Mouse (Mus musculus) ES-E14 (cell line): ENCODE results near the gene Fbxo42. TPM values are rescaled to one million over a fixed set of nuclear protein-coding genes. Genes with fewer than 3 reads are reported as not detected.

Experiments used
- DNase-seq: peaks from one replicate; pipeline ENCODE4 v3.0.0-alpha.2; 2013; ENCODE audit warnings: low read depth, low spot score
- H3K27ac ChIP-seq: 2 replicates; pipeline ENCODE4 v1.5.1; 2012; ENCODE audit warnings: low read depth, mild to moderate bottlenecking, low read length, moderate library complexity, mixed read lengths; ENCODE audit not compliant: poor library complexity, insufficient read depth, severe bottlenecking
- H3K36me3 ChIP-seq: 2 replicates; pipeline ENCODE4 v1.6.1; 2012; ENCODE audit warnings: mild to moderate bottlenecking, low read length, moderate library complexity, mixed read lengths; ENCODE audit not compliant: control insufficient read depth, poor library complexity, insufficient read depth, severe bottlenecking
- H3K4me1 ChIP-seq, 2 experiments: fragments of 150-350 bp in 1 of 2; sonication (generic) in 1 of 2; 2 replicates each; pipeline ENCODE4 v1.6.1; 2012; ENCODE audit warnings: low read length in 2 of 2, mild to moderate bottlenecking in 1 of 2, mixed read lengths in 1 of 2; ENCODE audit not compliant: control insufficient read depth in 2 of 2, insufficient read depth in 2 of 2, poor library complexity in 1 of 2
- H3K4me3 ChIP-seq, 2 experiments: fragments of 150-350 bp in 1 of 2; sonication (generic) in 1 of 2; 2 replicates each; pipeline ENCODE4 v1.5.1; 2012; ENCODE audit warnings: low read length in 2 of 2, low read depth in 1 of 2, mild to moderate bottlenecking in 1 of 2, mixed read lengths in 1 of 2; ENCODE audit not compliant: insufficient read depth in 1 of 2, poor library complexity in 1 of 2, severe bottlenecking in 1 of 2
- H3K9ac ChIP-seq: 2 replicates; pipeline ENCODE4 v1.6.1; 2012; ENCODE audit warnings: low read depth, mild to moderate bottlenecking, low read length, mixed read lengths; ENCODE audit not compliant: poor library complexity, insufficient read depth, severe bottlenecking
- H3K9me3 ChIP-seq: fragments of 150-350 bp; sonication (generic); 2 replicates; pipeline ENCODE4 v1.6.1; 2012; ENCODE audit warnings: low read depth, mild to moderate bottlenecking, low read length; ENCODE audit not compliant: control insufficient read depth, insufficient read depth
- CHD2 ChIP-seq: IDR thresholded peaks from 2 replicates; pipeline ENCODE4 v1.6.1; 2014; ENCODE audit warnings: mild to moderate bottlenecking, low read depth, low read length, inconsistent platforms
- HCFC1 ChIP-seq: IDR thresholded peaks from 2 replicates; pipeline ENCODE4 v1.6.1; 2012; ENCODE audit warnings: low read length, inconsistent platforms, borderline replicate concordance; ENCODE audit not compliant: insufficient read depth
- MAFK ChIP-seq: IDR thresholded peaks from 2 replicates; pipeline ENCODE4 v1.6.1; 2014; ENCODE audit warnings: mild to moderate bottlenecking, low read depth, low read length, inconsistent platforms; ENCODE audit not compliant: insufficient read depth
- ZC3H11A ChIP-seq: IDR thresholded peaks from 2 replicates; pipeline ENCODE4 v1.6.1; 2012; ENCODE audit warnings: low read depth, mild to moderate bottlenecking, inconsistent platforms, low read length, borderline replicate concordance
- ZNF384 ChIP-seq: IDR thresholded peaks from 2 replicates; pipeline ENCODE4 v1.6.1; 2012; ENCODE audit warnings: low read depth, low read length, inconsistent platforms
- in situ Hi-C, 2 experiments: fragments of 600-800 bp; cut with MboI; formaldehyde crosslinking; loops; one replicate each; pipeline ENCODE4 v1.15.1; 2025; ENCODE audit warnings: low sequenced_read_pairs in 2 of 2, inconsistent platforms in 1 of 2; ENCODE audit not compliant: unreplicated experiment in 2 of 2
- total RNA-seq: library from RNA; depleted of rRNA; stranded (reverse); fragments of 300-350 nt; gene quantifications from 2 replicates; pipeline ENCODE4 v1.2.3, GENCODE M21; 2012

The Fbxo42 gene
- total RNA-seq, 1 experiment: 14.0 TPM

GRCm38 (mm10) chr4:141114521-141114981 lies 33.2 kb upstream of the Fbxo42 start:
- Histone ChIP-seq H3K4me1 (peaks cover 10 to 43% of the 10 kb centered on the region in 2 experiments), H3K9ac (no peak overlapping the region; the same call in 1 of the 2 replicates), H3K27ac (0 out of 2 replicates have a peak overlapping the region, but pooled peaks have one; percentile 19), H3K36me3 (peaks cover 40% of the 10 kb centered on the region), H3K4me3 (no peak overlapping the region; a peak in 1 of 4 replicates), H3K9me3 (no peaks in the 10 kb centered on the region)
- TF ChIP-seq ZC3H11A (no peak), CHD2 (no peak), ZNF384 (no peak), MAFK (no peak), HCFC1 (no peak)
- in situ Hi-C loops: no loop called here
- DNase-seq: no peak

GRCm38 (mm10) chr4:141115398-141115797 lies 32.3 kb upstream of the Fbxo42 start:
- H3K9me3 ChIP-seq: no peaks in the 10 kb centered on the region
- no peak overlapping the region for H3K9ac ChIP-seq
- in situ Hi-C loops: no loop called here
- no peak for TF ChIP-seq HCFC1
- no peak for TF ChIP-seq MAFK
- no peak for TF ChIP-seq ZC3H11A
- no peak for TF ChIP-seq CHD2
- no peak for TF ChIP-seq ZNF384
- peak overlapping the region; percentile 9 to 44; a peak in 1 of 4 replicates for H3K4me3 ChIP-seq
- H3K27ac ChIP-seq: no peak overlapping the region
- H3K4me1 ChIP-seq: peaks cover 10 to 48% of the 10 kb centered on the region in 2 experiments
- DNase-seq: peak; percentile 71
- peaks cover 42% of the 10 kb centered on the region for H3K36me3 ChIP-seq

DNA sequence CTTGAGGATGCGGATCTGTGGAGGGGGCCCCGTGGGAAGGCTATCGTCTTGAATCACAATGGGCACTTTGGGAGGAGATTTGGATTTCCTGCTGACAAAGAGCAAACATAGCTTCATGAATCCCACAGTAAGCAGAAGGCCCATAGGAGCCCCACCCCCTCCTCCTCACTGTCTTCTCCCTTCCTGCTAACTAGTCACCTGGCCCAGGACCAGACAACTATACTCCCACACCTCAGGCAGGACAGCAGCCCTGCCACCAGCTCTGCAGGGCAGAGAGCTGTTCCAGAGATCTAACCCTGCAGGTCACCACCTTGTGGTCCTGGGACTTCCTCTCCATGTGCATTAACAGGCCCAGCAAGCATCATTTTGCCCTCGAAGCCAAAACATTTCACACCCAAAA lies 29.0 kb upstream of the Fbxo42 start:
- in situ Hi-C loops: no loop called here
- H3K36me3 ChIP-seq: peaks cover 43% of the 10 kb centered on the region

DNA sequence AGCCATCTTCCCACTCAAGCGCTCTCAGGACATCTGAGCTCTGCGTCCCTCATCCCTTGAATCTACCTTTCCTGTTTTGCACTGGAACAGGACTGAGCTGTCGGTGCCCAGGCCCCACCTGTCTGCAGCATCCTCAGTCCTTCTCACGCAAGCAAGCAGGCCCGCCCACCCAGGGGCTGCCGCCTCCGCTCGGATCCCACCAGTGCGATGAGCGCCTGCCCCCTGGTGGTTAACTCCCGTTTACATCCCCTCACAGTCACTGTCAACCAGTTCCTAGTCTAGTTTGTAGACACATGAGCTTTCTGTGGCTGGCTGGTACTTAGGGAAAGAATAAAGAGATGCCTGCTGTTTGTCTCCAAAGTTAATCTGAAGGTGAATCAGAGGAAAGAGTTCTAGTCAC lies 27.0 kb upstream of the Fbxo42 start:
- H3K36me3 ChIP-seq: peaks cover 28% of the 10 kb centered on the region
- no peak overlapping the region for H3K27ac ChIP-seq
- H3K4me1 ChIP-seq: peaks cover 2 to 36% of the 10 kb centered on the region in 2 experiments; a peak in 3 of 4 replicates
- DNase-seq: peak; percentile 74
- H3K9me3 ChIP-seq: no peaks in the 10 kb centered on the region
- TF ChIP-seq ZNF384: no peak
- TF ChIP-seq MAFK: no peak
- TF ChIP-seq ZC3H11A: no peak
- TF ChIP-seq CHD2: no peak
- no peak for TF ChIP-seq HCFC1
- no peak overlapping the region for H3K4me3 ChIP-seq
- in situ Hi-C loops: no loop called here
- H3K9ac ChIP-seq: no peak overlapping the region

More for the DNA sequence above, 29.0 kb upstream of the Fbxo42 start:
- H3K9ac ChIP-seq: no peak overlapping the region
- no peaks in the 10 kb centered on the region for H3K9me3 ChIP-seq
- 0 out of 2 replicates have a peak overlapping the region, but pooled peaks have one; percentile 15 for H3K27ac ChIP-seq
- no peak for TF ChIP-seq CHD2
- no peak for TF ChIP-seq HCFC1
- no peak for TF ChIP-seq ZNF384
- TF ChIP-seq MAFK: no peak
- TF ChIP-seq ZC3H11A: no peak
- peaks cover 10 to 50% of the 10 kb centered on the region in 2 experiments for H3K4me1 ChIP-seq
- H3K4me3 ChIP-seq: no peak overlapping the region
- DNase-seq: no peak
